Comparison of ENCODE assay signal across 10 mouse cellular contexts in genomic region chr15:85675736-85676135, GRCm38 (mm10). TPM values are rescaled to one million over a fixed set of nuclear protein-coding genes. Genes with fewer than 3 reads are reported as not detected.
DNase-seq lines count a peak whose midpoint lies in the region; ATAC-seq and TF ChIP-seq lines count a peak whose summit lies in the region.
"Had no signal": no experiment of that assay in that cellular context is flagged by ENCODE, and none has a peak within 500 bp of the region (broad histone marks: within the 10 kb centered on the region; RNA-seq: fewer than 3 reads in every experiment).

No protein-coding gene starts in this region.

- H3K9me3 ChIP-seq in forebrain, embryonic 13.5 days (replicated peaks), result no peaks in the 10 kb centered on the region
- H3K9me3 ChIP-seq in forebrain, embryonic 11.5 days (ENCODE audit: control insufficient read depth, low read length), result no peaks in the 10 kb centered on the region
- no peaks in the 10 kb centered on the region for H3K9me3 ChIP-seq in limb, embryonic 14.5 days (ENCODE audit: control insufficient read depth, low read length)
- no peaks in the 10 kb centered on the region for H3K9me3 ChIP-seq in limb, embryonic 10.5 days (replicated peaks)
- H3K9me3 ChIP-seq in hindbrain, embryonic 16.5 days (ENCODE audit: control insufficient read depth, low read length), result no peaks in the 10 kb centered on the region
- H3K9me3 ChIP-seq in neural tube, embryonic 13.5 days, result no peaks in the 10 kb centered on the region
- H3K9me3 ChIP-seq in intestine, postnatal 0 days (ENCODE audit: control insufficient read depth), result no peaks in the 10 kb centered on the region

- 88% methylated on average over 5 of the region's 5 CpGs for WGBS in forebrain, embryonic 13.5 days
- WGBS in forebrain, embryonic 11.5 days, result 91% methylated on average over 5 of the region's 5 CpGs
- 83% methylated on average over 5 of the region's 5 CpGs for WGBS in limb, embryonic 14.5 days
- 83% methylated on average over 5 of the region's 5 CpGs for WGBS in limb, embryonic 10.5 days
- WGBS in hindbrain, embryonic 16.5 days, result 65% methylated on average over 5 of the region's 5 CpGs
- 68% methylated on average over 5 of the region's 5 CpGs for WGBS in neural tube, embryonic 13.5 days
- whole genome bisulfite sequencing in intestine, postnatal 0 days, result 38% methylated on average over 5 of the region's 5 CpGs

- H3K4me1 ChIP-seq in forebrain, embryonic 13.5 days, result peaks cover 81% of the 10 kb centered on the region
- H3K4me1 ChIP-seq in forebrain, embryonic 11.5 days (replicated peaks; ENCODE audit: control insufficient read depth, insufficient read depth, low read length), result no peaks in the 10 kb centered on the region
- H3K4me1 ChIP-seq in limb, embryonic 14.5 days (ENCODE audit: control insufficient read depth, insufficient read depth, low read length), result peaks cover 49% of the 10 kb centered on the region
- H3K4me1 ChIP-seq in limb, embryonic 10.5 days, result peaks cover 14% of the 10 kb centered on the region
- H3K4me1 ChIP-seq in hindbrain, embryonic 16.5 days (ENCODE audit: control insufficient read depth, insufficient read depth, low read depth, low read length), result peaks cover 48% of the 10 kb centered on the region
- H3K4me1 ChIP-seq in neural tube, embryonic 13.5 days (replicated peaks), result peaks cover 74% of the 10 kb centered on the region
- H3K4me1 ChIP-seq in intestine, postnatal 0 days (replicated peaks; ENCODE audit: control insufficient read depth, insufficient read depth, low read length), result no peaks in the 10 kb centered on the region

- TF ChIP-seq POLR2A in limb, embryonic 14.5 days (IDR thresholded peaks at IDR 0.05; ENCODE audit: borderline replicate concordance, extremely low read depth, insufficient read depth, insufficient read length), result no peak

- peaks cover 32% of the 10 kb centered on the region for H3K36me3 ChIP-seq in forebrain, embryonic 13.5 days (ENCODE audit: poor library complexity, severe bottlenecking)
- H3K36me3 ChIP-seq in forebrain, embryonic 11.5 days (ENCODE audit: control insufficient read depth, insufficient read depth, low read length), result no peaks in the 10 kb centered on the region
- H3K36me3 ChIP-seq in limb, embryonic 14.5 days (ENCODE audit: control insufficient read depth, insufficient read depth, low read length), result peaks cover 45% of the 10 kb centered on the region
- H3K36me3 ChIP-seq in limb, embryonic 10.5 days, result no peaks in the 10 kb centered on the region
- H3K36me3 ChIP-seq in hindbrain, embryonic 16.5 days (ENCODE audit: control insufficient read depth, insufficient read depth, low read length), result no peaks in the 10 kb centered on the region
- H3K36me3 ChIP-seq in neural tube, embryonic 13.5 days, result peaks cover 24% of the 10 kb centered on the region
- H3K36me3 ChIP-seq in intestine, postnatal 0 days (ENCODE audit: control insufficient read depth, insufficient read depth), result no peaks in the 10 kb centered on the region; the same call in 1 of the 2 replicates

- peak overlapping the region; percentile 71 for H3K4me2 ChIP-seq in forebrain, embryonic 13.5 days
- no peak overlapping the region for H3K4me2 ChIP-seq in forebrain, embryonic 11.5 days (ENCODE audit: low read depth, low read length, severe bottlenecking)
- H3K4me2 ChIP-seq in limb, embryonic 14.5 days (replicated peaks; ENCODE audit: low read depth, low read length, severe bottlenecking), result no peak overlapping the region
- H3K4me2 ChIP-seq in hindbrain, embryonic 16.5 days (ENCODE audit: low read length), result peak overlapping the region; percentile 80
- H3K4me2 ChIP-seq in neural tube, embryonic 13.5 days, result peak overlapping the region; percentile 97
- H3K4me2 ChIP-seq in intestine, postnatal 0 days (replicated peaks; ENCODE audit: low read depth), result no peak overlapping the region
- H3K4me2 ChIP-seq: liver, embryonic 11.5 days had no signal

- no peak overlapping the region for H3K27ac ChIP-seq in forebrain, embryonic 13.5 days
- no peak overlapping the region for H3K27ac ChIP-seq in forebrain, embryonic 11.5 days (ENCODE audit: low read depth, low read length)
- H3K27ac ChIP-seq in limb, embryonic 14.5 days (replicated peaks; ENCODE audit: low read depth, low read length), result no peak overlapping the region
- no peak overlapping the region for H3K27ac ChIP-seq in limb, embryonic 10.5 days
- peak overlapping the region; percentile 35; the same call in 1 of the 2 replicates for H3K27ac ChIP-seq in hindbrain, embryonic 16.5 days (ENCODE audit: low read depth, low read length)
- peak overlapping the region; percentile 96; the same call in 1 of the 2 replicates for H3K27ac ChIP-seq in neural tube, embryonic 13.5 days (replicated peaks)
- no peak overlapping the region for H3K27ac ChIP-seq in intestine, postnatal 0 days (ENCODE audit: low read depth, low read length)

- DNase-seq in forebrain, embryonic 11.5 days (ENCODE audit: low spot score), result no peak
- no peak for DNase-seq in limb, embryonic 14.5 days (ENCODE audit: low spot score)
- DNase-seq in limb, embryonic 10.5 days (ENCODE audit: low spot score), result no peak
- no peak for DNase-seq in testis, postnatal 14 days (ENCODE audit: low spot score)
- DNase-seq: cerebellum, adult 11 months had no signal

- H3K27me3 ChIP-seq in forebrain, embryonic 13.5 days, result peaks cover 15% of the 10 kb centered on the region; the same call in 1 of the 2 replicates
- H3K27me3 ChIP-seq in forebrain, embryonic 11.5 days (ENCODE audit: control insufficient read depth, insufficient read depth, low read length), result peaks cover 62% of the 10 kb centered on the region
- H3K27me3 ChIP-seq in limb, embryonic 14.5 days (ENCODE audit: control insufficient read depth, insufficient read depth, low read length), result no peaks in the 10 kb centered on the region
- peaks cover 90% of the 10 kb centered on the region for H3K27me3 ChIP-seq in limb, embryonic 10.5 days (ENCODE audit: low read depth, poor library complexity, severe bottlenecking)
- no peaks in the 10 kb centered on the region for H3K27me3 ChIP-seq in hindbrain, embryonic 16.5 days (replicated peaks; ENCODE audit: control insufficient read depth, insufficient read depth, low read length)
- H3K27me3 ChIP-seq in neural tube, embryonic 13.5 days, result no peaks in the 10 kb centered on the region
- H3K27me3 ChIP-seq in intestine, postnatal 0 days (replicated peaks; ENCODE audit: control insufficient read depth, insufficient read depth, low read length), result peaks cover 24% of the 10 kb centered on the region

- no peak overlapping the region for H3K4me3 ChIP-seq in forebrain, embryonic 13.5 days
- no peak overlapping the region for H3K4me3 ChIP-seq in forebrain, embryonic 11.5 days (ENCODE audit: low read depth, low read length)
- no peak overlapping the region for H3K4me3 ChIP-seq in limb, embryonic 14.5 days (replicated peaks; ENCODE audit: low read length)
- H3K4me3 ChIP-seq in limb, embryonic 10.5 days, result no peak overlapping the region
- H3K4me3 ChIP-seq in hindbrain, embryonic 16.5 days (ENCODE audit: low read length), result peak overlapping the region; percentile 34
- H3K4me3 ChIP-seq in neural tube, embryonic 13.5 days, result peak overlapping the region; percentile 98
- H3K4me3 ChIP-seq in intestine, postnatal 0 days (ENCODE audit: low read depth, low read length), result no peak overlapping the region

- ATAC-seq in forebrain, embryonic 13.5 days, result no peak
- ATAC-seq in forebrain, embryonic 11.5 days (replicated peaks; ENCODE audit: low FRiP score), result no peak
- no peak for ATAC-seq in limb, embryonic 14.5 days (ENCODE audit: low FRiP score, low read depth)
- ATAC-seq in hindbrain, embryonic 16.5 days, result no peak
- ATAC-seq in neural tube, embryonic 13.5 days (ENCODE audit: low read depth), result no peak
- ATAC-seq in intestine, postnatal 0 days, result no peak

- peak overlapping the region; percentile 48; the same call in 1 of the 2 replicates for H3K9ac ChIP-seq in forebrain, embryonic 13.5 days
- H3K9ac ChIP-seq in forebrain, embryonic 11.5 days (ENCODE audit: low read length), result no peak overlapping the region
- H3K9ac ChIP-seq in limb, embryonic 14.5 days (ENCODE audit: low read depth, low read length, severe bottlenecking), result peak overlapping the region; percentile 16; the same call in 1 of the 2 replicates
- peak overlapping the region; percentile 6; the same call in 1 of the 2 replicates for H3K9ac ChIP-seq in hindbrain, embryonic 16.5 days (ENCODE audit: low read depth, low read length)
- H3K9ac ChIP-seq in neural tube, embryonic 13.5 days, result peak overlapping the region; percentile 100
- H3K9ac ChIP-seq in intestine, postnatal 0 days (ENCODE audit: low read depth, low read length), result no peak overlapping the region

- no peak for TF ChIP-seq CTCF in intestine, postnatal 0 days (IDR thresholded peaks at IDR 0.05; ENCODE audit: low read depth)

RNA-seq across cellular contexts. Expression of gene Ppara, which starts 59.0 kb away (rescaled TPM):
- 0.44 and 0.63 TPM in 2 replicates for polyA plus RNA-seq in forebrain, embryonic 13.5 days (2015; fragmentation: Nextera tagmentation; extraction: Ambion mirVana)
- polyA plus RNA-seq in forebrain, embryonic 11.5 days (2014; fragmentation: Nextera tagmentation; extraction: Ambion mirVana), result 0.31 and 0.51 TPM in 2 replicates
- polyA plus RNA-seq in limb, embryonic 14.5 days (2012; rRNA removed), result 0.36 and 0.84 TPM in 2 replicates
- 2.2 and 2.8 TPM in 2 replicates for polyA plus RNA-seq in limb, embryonic 14.5 days (2014; fragmentation: Nextera tagmentation; extraction: Ambion mirVana)
- polyA plus RNA-seq in limb, embryonic 10.5 days (2016; fragmentation: Nextera tagmentation; extraction: Ambion mirVana), result 0.16 and 0.45 TPM in 2 replicates
- polyA plus RNA-seq in hindbrain, embryonic 16.5 days (2015; fragmentation: Nextera tagmentation; extraction: Ambion mirVana), result 2.7 and 2.9 TPM in 2 replicates
- 1.0 and 2.0 TPM in 2 replicates for polyA plus RNA-seq in neural tube, embryonic 13.5 days (2015; fragmentation: Nextera tagmentation; extraction: Ambion mirVana)
- 14.3 and 21.0 TPM in 2 replicates for polyA plus RNA-seq in intestine, postnatal 0 days (2015; fragmentation: Nextera tagmentation; extraction: Ambion mirVana)

Comparison
In these comparisons a context has a peak if more than half of its experiments do, and no peak if none do; other contexts are left out.
1. H3K4me2 ChIP-seq: peak in forebrain, embryonic 13.5 days (single experiment), hindbrain, embryonic 16.5 days (single experiment) and neural tube, embryonic 13.5 days (single experiment); none in forebrain, embryonic 11.5 days (single experiment), limb, embryonic 14.5 days (single experiment) and intestine, postnatal 0 days (single experiment).
2. H3K9ac ChIP-seq: peak in forebrain, embryonic 13.5 days (single experiment), limb, embryonic 14.5 days (single experiment), hindbrain, embryonic 16.5 days (single experiment) and neural tube, embryonic 13.5 days (single experiment); none in forebrain, embryonic 11.5 days (single experiment) and intestine, postnatal 0 days (single experiment).
3. H3K27ac ChIP-seq: peak in hindbrain, embryonic 16.5 days (single experiment) and neural tube, embryonic 13.5 days (single experiment); none in forebrain, embryonic 13.5 days (single experiment), forebrain, embryonic 11.5 days (single experiment), limb, embryonic 14.5 days (single experiment), limb, embryonic 10.5 days (single experiment) and intestine, postnatal 0 days (single experiment).
4. H3K4me3 ChIP-seq: peak in hindbrain, embryonic 16.5 days (single experiment) and neural tube, embryonic 13.5 days (single experiment); none in forebrain, embryonic 13.5 days (single experiment), forebrain, embryonic 11.5 days (single experiment), limb, embryonic 14.5 days (single experiment), limb, embryonic 10.5 days (single experiment) and intestine, postnatal 0 days (single experiment).